20 mouse cellular contexts compared by ENCODE assay signal in the genomic region with DNA sequence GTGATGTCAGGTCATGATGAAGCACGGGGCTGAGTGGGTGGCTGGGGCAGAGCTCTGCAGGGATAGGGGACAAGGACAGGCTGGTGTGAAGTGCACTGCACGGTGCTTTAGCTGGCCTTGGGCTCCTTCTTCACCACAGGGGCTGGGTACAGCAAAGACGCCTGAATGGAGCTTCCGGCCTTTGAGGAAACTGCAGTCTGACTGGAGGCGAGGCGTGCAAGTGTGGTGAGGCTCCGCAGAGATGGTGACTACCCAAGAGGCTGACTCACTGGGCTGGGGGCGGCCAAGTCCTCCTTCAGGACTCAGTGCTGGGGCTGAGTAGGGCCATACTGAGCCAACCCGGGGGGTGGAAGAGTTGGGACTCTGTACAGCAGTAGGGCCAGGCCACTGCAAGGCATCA. TPM values are rescaled to one million over a fixed set of nuclear protein-coding genes. Genes with fewer than 3 reads are reported as not detected.
DNase-seq lines count a peak whose midpoint lies in the region; ATAC-seq lines count a peak whose summit lies in the region.
"Had no signal": no experiment of that assay in that cellular context is flagged by ENCODE, and none has a peak within 500 bp of the region (broad histone marks: within the 10 kb centered on the region; RNA-seq: fewer than 3 reads in every experiment).

No protein-coding gene starts in this region.

- no peak overlapping the region for H3K9ac ChIP-seq in lung, embryonic 16.5 days (ENCODE audit: low read length)
- H3K9ac ChIP-seq: forebrain, embryonic 12.5 days; hindbrain, embryonic 12.5 days; liver, embryonic 12.5 days; lung, embryonic 14.5 days; midbrain, embryonic 13.5 days had no signal

- peaks cover 29% of the 10 kb centered on the region for H3K4me1 ChIP-seq in lung, embryonic 16.5 days (replicated peaks; ENCODE audit: control insufficient read depth, insufficient read depth, low read length)

- DNase-seq in adrenal gland, adult (ENCODE audit: inconsistent age in 2 of 2, low spot score in 1 of 2) = peak; percentile 70 to 77
- DNase-seq in adrenal gland, postnatal 4 days (ENCODE audit: low spot score in 2 of 2) = no peak
- no peak for DNase-seq in lung, postnatal 25 days (ENCODE audit: low spot score)
- DNase-seq in NIH3T3 (ENCODE audit: low read depth) = peak; percentile 56
- DNase-seq in induced T-regulatory cell, adult 2 months (ENCODE audit: low read depth) = peak; percentile 27
- no peak for DNase-seq in layer of hippocampus, postnatal 14 days (ENCODE audit: low spot score in 2 of 2)
- no peak for DNase-seq in cerebellum, adult 8-10 months
- DNase-seq: B cell, adult 2 months; cerebellum, postnatal 10 days; lung, embryonic 14.5 days had no signal

- no peaks in the 10 kb centered on the region for H3K9me3 ChIP-seq in lung, embryonic 16.5 days (ENCODE audit: control insufficient read depth, low read length)
- H3K9me3 ChIP-seq: forebrain, embryonic 12.5 days; hindbrain, embryonic 12.5 days; liver, embryonic 12.5 days; midbrain, embryonic 13.5 days had no signal

- no peak overlapping the region for H3K4me2 ChIP-seq in lung, embryonic 16.5 days (ENCODE audit: low read depth, low read length)
- H3K4me2 ChIP-seq: forebrain, embryonic 12.5 days; hindbrain, embryonic 12.5 days; liver, embryonic 12.5 days; lung, embryonic 14.5 days; midbrain, embryonic 13.5 days had no signal

- H3K27me3 ChIP-seq in lung, embryonic 16.5 days (ENCODE audit: control insufficient read depth, insufficient read depth, low read depth, low read length) = no peaks in the 10 kb centered on the region; the same call in 1 of the 2 replicates
- H3K27me3 ChIP-seq: midbrain, embryonic 13.5 days had no signal

- H3K27ac ChIP-seq in lung, embryonic 16.5 days (ENCODE audit: low read length) = peak overlapping the region; percentile 46; the same call in 1 of the 2 replicates
- H3K27ac ChIP-seq: forebrain, embryonic 12.5 days; hindbrain, embryonic 12.5 days; left cerebral cortex, adult 2 months; liver, embryonic 12.5 days; midbrain, embryonic 13.5 days had no signal

- no peaks in the 10 kb centered on the region for H3K36me3 ChIP-seq in lung, embryonic 16.5 days (ENCODE audit: control insufficient read depth, insufficient read depth, low read length)
- H3K36me3 ChIP-seq: forebrain, embryonic 12.5 days; hindbrain, embryonic 12.5 days; liver, embryonic 12.5 days; midbrain, embryonic 13.5 days had no signal

- no peak overlapping the region for H3K4me3 ChIP-seq in lung, embryonic 16.5 days (ENCODE audit: low read length)
- H3K4me3 ChIP-seq: forebrain, embryonic 12.5 days; hindbrain, embryonic 12.5 days; left cerebral cortex, adult 2 months; liver, embryonic 12.5 days; midbrain, embryonic 13.5 days; myocyte had no signal

- no peak for ATAC-seq in lung, embryonic 16.5 days (ENCODE audit: low read depth)
- ATAC-seq: intestine, embryonic 16.5 days; liver, embryonic 12.5 days; midbrain, embryonic 13.5 days had no signal

- WGBS in lung, embryonic 16.5 days = 73% methylated on average over 9 of the region's 9 CpGs

RNA-seq across cellular contexts. Expression of gene Gse1, which starts 22.3 kb away (rescaled TPM):
- 10 to 100 TPM; 58.1 to 60.7 TPM for total RNA-seq in adrenal gland, postnatal 4 days (2021)
- 10.2 and 10.9 TPM in 2 replicates for polyA plus RNA-seq in lung, embryonic 16.5 days (2015; fragmentation: Nextera tagmentation; extraction: Ambion mirVana)
- 100 to 1,000 TPM in 1 of 2 experiments, 10 to 100 TPM in 1; 94.0 to 107 TPM for total RNA-seq in layer of hippocampus, postnatal 14 days (2021)

RNA-seq across cellular contexts. Expression of gene Fam92b, which starts 28.6 kb away (rescaled TPM):
- total RNA-seq in adrenal gland, postnatal 4 days (2021) = 1 to 10 TPM; 1.6 to 2.3 TPM
- polyA plus RNA-seq in lung, embryonic 16.5 days (2015; fragmentation: Nextera tagmentation; extraction: Ambion mirVana) = 2.7 and 4.0 TPM in 2 replicates
- total RNA-seq in layer of hippocampus, postnatal 14 days (2021) = under 1 TPM in 1 of 2 experiments, not detected in 1; 0.33 TPM
- total RNA-seq: neutrophil, adult 5-6 weeks had no signal
- polyA plus RNA-seq: heart, embryonic 14.5 days; liver, embryonic 12.5 days; lung, embryonic 14.5 days; myocyte had no signal

Comparison
In these comparisons a context has a peak if more than half of its experiments do, and no peak if none do; other contexts are left out.
1. DNase-seq: peak in adrenal gland, adult (2 of 2), NIH3T3 (single experiment) and induced T-regulatory cell, adult 2 months (single experiment); none in adrenal gland, postnatal 4 days (0 of 2), lung, postnatal 25 days (single experiment), layer of hippocampus, postnatal 14 days (0 of 2) and cerebellum, adult 8-10 months (single experiment).